Mouse (Mus musculus) skeletal muscle tissue, adult 2 months (tissue): ENCODE measurements around the gene Gfpt2.

Experiments used
- DNase-seq: peaks from one replicate; pipeline ENCODE4 v3.0.0-alpha.2; 2012; ENCODE audit warnings: low read depth, low spot score

The Gfpt2 gene

DNA sequence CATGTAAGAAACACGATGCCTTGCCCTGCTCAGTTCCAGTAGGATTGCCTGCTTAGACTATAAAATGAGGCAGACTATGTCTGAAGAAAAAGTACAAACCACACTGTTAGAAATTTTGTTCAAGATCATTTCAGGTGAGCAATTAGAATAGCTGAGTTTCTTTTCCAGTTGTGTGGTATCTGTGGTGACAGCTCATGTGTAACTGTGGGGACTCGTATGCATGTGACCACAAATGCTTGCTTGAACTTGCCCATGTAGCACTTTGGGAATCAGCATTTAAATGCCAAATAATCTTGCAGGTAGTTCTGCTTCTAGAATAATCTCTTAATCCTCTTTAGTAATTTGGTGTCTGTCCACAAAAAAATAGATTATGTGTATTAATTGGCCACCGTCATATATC, 89.4 kb downstream of the Gfpt2 start:
- no peak for DNase-seq
